Mouse (Mus musculus): ENCODE measurements around the gene Gucy2c.
"Not testable (repeated sequence)": the region's sequence is repeated elsewhere in the genome, so short reads cannot be mapped to it uniquely, and the experiment has no call there.

The Gucy2c gene

DNA sequence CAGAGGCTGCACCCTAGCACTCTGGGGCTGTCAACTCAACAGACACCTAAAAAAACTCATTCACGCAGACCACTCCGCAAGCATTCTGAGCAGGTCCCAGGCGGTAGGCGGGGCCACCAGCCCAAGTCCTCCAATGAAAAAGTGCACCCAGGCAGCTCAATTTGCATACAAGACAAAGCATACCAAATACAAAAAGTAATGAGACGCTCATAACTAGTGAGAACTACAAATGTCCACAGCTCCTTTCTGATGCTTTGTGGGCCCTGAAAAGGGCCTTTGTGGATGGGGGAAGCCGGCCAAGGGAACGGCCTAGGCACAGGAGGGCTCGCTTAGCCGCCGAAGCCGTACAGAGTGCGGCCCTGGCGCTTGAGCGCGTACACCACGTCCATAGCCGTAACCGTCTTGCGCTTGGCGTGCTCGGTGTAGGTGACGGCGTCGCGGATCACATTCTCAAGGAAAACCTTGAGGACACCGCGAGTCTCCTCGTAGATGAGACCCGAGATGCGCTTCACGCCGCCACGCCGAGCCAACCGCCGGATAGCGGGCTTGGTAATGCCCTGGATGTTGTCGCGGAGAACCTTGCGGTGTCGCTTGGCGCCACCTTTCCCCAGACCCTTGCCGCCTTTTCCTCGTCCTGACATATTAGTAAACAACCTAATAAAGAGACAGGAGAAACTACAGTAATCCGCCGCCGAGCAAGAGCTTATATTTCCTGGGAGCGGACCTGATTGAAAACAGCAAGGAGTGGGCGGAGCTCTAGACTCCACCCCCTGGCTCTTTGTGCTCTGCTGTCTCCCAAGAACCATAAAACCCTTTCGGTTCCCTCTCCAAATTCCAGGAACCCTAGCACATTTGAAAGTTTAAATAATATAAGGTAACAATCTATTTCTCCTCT, 22.4 kb upstream of the Gucy2c start, which contains the start of gene Hist4h4:
Hist4h4 (minus strand) TSS at position 677 of the 895 bp plus-strand sequence.
- DNase-seq (ENCODE audit: low spot score in 2 of 2), result peak; percentile 93 to 95

DNA sequence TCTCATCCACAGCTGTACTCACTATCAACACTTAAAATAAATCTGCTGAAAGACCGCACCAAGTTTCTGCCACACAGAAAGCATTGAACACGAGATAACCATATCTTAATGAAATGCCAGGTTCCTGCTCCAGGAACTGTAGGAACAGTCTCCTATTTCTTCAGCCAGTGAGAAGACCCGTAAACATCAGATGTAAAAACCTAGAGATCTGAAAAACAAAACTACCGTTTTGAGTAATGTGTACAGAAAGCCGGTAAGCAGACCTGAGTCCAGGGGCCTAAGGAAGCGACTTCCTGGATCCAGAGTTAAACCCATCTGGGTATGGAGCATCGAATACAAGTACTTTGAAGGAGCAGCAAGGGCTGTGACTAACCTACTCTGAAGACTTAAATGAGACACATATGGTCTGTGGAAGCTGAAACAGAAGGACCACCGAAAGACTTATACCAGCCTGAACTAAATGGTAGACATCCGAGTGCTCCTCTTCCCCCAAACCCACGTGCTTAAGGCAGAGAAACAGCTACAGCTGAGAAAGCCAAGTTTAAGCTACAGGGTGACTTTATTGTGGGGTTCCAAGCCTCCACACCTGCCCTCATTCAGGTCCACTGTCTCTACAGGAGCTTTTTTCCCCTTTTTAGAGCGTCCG, 21.7 kb upstream of the Gucy2c start:
- DNase-seq (ENCODE audit: low spot score in 2 of 2), result no peak

DNA sequence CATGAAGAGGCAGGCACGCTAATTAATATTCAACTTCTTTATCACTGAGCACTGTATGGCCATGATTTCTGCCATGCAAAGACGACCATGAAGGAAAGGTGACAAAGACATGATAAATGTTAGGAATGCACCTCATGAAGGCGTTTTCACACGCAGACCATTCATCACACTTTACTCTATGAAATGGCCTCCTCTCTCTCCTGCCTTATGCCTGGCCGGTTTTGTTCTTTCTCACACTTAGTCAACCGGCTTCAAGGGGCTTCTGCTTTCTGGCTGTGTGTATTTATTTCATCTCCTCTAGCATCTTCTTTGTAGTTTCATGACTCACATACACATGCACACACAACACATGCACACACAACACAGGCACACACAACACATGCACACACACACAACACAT, 19.7 kb upstream of the Gucy2c start:
- no peak for DNase-seq (ENCODE audit: low spot score in 2 of 2)

DNA sequence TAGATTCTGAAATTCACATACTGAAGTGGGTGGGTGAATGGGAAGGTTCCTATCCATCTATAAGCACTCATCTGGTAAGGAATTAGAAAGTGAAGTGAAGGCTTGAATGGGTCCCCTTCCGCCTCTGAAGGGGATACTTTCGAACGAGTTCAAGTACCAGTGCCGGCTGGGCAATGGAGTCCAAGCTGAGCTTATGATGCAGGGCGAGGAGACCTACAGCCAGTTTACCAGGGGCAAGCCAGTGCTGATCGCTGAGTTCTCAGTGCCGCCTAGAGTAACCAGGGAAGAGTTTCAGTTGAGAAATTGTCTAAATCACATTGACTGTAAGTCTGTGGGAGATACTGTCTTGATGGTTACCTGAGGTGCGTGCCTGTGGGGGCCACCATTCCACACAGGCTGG, 19.1 kb upstream of the Gucy2c start:
- no peak for DNase-seq (ENCODE audit: low spot score in 2 of 2)

DNA sequence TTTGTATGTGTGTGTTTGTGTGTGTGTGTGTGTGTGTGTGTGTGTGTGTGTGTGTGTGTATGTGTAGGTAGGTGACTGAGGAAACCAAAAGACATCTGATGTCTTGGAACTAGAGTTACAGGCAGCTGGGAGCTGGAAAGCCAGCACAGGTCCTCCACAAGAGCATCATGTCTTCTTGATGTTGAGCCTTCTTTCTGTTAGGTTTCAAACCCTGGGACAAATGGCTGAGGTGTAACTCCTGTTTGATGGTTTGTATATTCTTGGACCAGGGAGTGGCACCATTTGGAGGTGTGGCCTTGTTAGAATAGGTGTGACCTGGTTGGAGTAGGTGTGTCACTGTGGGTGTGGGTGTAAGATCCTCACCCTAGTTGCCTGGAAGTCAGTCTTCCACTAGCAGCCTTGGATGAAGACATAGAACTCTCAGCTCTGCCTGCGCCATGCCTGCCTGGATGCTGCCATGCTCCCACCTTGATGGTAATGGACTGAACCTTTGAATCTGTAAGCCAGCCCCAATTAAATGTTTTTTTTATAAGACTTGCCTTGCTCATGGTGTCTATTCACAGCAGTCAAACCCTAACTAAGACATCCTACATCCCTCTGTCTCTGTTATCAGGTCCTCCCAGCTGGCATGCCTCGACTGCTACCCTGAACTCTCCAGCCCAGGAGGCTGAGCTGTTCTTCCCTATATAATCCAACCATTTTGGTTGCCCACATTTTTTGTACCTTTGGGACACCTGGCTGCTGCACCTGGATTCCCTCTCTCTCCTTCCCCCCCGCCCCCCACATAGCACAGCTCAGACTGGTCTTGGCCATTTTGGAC, 16.5 kb upstream of the Gucy2c start:
- not testable (repeated sequence) for DNase-seq (ENCODE audit: low spot score in 2 of 2)

DNA sequence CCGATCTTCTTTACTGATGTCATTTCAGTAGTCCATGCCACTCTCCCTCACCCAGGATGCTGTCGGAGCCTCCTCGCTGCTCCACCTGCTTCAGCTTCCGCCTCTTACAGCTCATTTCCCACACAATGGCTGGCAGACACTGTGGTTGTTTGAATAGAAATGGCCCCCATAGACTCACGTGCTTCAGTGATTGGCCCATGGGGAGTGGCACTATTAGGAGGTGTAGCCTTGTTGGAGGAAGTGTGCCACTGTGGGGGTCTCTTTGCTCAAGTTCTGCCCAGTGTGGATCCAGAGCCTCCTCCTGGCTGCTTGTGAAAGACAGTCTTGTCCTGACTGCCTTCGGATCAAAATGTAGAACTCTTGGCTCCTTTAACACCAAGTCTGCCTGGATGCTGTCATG, 14.3 kb upstream of the Gucy2c start:
- DNase-seq (ENCODE audit: low spot score in 2 of 2), result no peak

DNA sequence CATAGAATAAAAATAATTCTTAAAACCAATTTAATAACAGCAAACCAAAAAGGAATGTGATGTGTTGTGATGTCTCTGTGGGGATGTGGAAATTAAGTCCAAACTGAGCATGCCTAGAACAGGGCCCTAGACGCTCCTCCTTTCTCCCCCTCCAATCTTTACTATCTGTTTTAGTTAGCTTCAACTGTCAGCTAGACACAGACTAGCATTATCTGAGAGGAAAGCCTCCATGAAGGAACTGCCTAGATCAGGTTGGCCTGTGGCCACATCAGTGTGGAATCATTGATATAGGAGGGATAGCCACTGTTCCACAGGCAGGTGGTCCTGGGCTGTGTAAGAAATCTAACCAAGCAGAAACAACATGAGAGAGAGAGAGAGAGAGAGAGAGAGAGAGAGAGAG, 13.5 kb upstream of the Gucy2c start:
- no peak for DNase-seq (ENCODE audit: low spot score in 2 of 2)

DNA sequence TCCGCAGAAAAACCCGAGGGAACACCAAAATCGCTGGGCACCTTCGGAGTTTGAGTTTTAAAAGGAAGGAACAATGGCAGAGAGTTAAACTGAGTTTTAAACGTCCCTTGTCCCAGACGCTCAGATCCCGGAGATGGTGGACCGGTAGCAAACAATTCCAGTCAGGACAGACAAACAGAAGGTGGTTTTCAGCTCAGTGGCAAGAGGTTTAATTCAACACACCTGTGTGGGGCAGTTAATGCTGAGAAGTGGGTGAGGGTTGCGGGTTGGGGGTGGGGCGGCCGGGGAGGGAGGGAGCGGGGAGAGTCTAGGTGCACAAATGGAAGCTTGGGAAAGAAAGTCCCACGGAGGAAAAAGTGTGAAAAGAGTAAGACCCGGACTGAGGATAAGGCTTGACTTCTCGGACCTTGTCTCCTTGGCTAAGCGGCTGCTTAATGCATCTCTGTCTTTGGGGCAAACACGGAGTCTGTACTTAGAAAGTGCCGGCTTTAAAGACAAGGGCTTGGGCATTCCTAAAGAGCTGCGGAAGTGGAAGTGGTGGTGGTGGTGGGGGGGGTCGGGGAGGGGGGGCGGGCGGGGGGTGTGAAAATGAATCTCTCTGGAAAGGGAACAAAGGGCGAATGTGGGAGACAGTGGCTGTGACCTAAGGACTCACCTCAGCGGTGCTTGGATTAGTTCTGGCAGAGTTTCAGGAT, 12.4 kb upstream of the Gucy2c start:
- DNase-seq (ENCODE audit: low spot score in 2 of 2), result no peak

DNA sequence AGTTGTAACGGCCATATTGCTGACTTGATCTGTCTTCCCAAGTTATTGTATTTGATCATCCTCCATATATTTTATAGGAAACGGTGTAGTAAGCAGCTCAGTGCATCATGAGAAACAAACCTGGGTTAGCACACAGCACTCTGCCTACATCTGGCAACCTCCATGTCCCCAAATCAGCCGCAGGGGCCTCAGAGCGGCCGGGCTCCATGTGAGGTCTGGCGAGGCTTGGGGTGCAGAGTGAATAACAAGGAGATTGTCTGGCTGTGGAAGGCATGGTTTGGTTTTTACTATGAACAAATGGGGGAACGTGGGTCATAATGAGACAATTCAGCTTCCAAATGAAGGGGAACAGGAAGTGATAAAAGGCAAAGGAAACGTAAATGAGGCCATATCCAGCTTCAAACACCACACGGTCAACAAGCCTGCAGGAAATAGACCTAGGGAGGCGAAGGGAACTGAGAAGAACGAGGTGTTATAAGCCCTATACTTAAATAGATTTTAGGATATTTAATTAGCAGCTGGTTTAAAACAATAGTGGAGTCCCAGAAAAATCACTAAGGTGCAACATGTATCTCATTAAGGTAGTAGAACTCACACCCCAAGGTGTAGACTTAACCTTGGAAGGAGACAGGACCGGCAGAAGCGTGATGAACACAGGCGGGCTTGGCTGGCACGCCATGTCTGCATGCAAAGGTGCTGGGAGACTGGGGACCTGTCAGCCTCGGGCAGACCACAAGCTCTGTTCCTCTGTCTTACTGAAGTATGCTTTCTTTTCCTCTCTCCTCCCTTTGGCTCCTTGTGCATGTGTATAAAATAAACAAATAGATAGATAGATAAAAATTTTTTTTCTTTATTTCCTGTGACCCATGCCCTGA, 11.6 kb upstream of the Gucy2c start:
- DNase-seq (ENCODE audit: low spot score in 2 of 2), result no peak

DNA sequence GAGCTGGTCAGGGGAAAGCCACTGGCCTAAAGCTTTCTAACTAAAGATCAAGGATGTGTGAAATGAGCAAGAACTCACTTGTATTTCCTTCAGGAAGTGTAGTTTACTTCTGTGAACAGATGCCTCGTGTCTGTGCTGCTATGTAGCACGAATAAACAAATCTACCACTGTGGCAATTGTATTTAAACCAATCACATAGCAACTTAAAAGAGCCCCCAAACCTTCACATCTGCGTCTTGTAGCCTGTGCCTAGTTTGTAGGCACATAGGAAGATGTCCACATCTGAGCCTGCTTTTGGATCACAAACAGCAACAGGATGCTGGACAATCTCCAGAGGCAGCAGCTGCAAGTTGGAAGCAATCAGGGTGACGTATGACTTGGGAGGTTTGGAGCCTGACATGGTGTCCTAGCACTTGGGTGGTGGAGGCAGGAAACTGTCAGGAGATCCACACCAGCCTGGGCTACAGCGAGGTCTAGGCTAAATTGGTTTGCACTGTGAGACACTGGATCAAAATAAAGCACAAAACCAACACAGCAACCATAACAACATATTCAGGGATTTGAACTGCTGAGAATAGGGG, 7.9 kb upstream of the Gucy2c start:
- no peak for DNase-seq (ENCODE audit: low spot score in 2 of 2)

DNA sequence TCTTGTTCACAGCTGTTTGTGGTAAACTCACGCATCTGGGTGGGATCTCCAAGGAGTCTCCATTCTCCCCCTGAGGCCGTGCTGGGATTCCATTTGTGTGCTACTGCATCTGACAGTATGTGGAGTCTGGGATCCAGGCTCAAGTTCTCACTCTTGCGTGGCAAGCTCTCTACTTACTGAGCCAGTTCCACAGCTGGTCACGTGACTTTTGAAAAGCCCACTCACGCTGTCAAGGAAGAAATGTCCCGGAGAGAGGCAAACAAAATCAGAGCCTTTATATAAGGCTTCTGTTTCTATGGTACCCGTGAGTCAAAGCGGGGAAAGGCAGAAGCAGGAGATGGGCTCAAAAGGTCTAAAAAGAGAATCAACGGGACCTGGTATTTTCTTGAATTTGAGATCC, 1.2 kb upstream of the Gucy2c start:
- DNase-seq (ENCODE audit: low spot score in 2 of 2), result peak; percentile 24 to 49

DNA sequence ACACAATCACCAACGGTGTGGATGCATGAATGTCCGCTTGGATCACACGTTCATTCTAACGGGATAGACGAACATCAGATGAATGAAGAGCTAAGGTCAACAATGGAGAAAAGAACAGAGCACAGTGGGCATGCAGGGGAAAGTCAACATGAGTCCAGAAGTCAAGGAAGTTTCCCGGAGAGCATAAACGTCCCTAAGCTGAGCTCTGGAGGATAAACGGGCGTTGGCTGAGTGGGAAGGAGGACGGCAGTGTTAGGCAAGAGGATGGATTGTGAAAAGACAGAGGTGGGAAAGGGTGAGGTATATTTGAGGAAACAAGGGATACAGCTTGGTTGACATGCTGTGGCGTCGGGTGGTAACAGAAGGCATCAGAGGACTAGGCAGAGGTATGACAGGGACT, 581 bp upstream of the Gucy2c start:
- no peak for DNase-seq (ENCODE audit: low spot score in 2 of 2)

DNA sequence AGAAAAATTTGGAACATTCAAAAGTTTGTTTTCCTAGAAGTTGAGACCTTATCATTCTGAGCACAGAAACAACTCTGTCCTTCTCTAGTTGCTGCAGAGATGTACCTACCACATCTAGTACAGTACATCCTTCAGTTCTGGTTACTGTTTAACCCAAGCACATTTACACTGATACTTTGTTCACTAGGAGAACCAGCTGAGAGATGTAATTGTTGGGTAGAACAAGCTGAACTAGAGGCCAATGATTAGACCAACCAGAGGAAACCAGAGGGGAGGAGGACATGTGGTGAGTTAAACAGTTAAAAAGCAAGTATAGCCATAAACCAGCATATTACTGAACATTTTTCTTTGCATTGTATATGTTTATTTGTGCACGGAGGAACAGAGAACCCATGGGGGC, 5.2 kb downstream of the Gucy2c start:
- DNase-seq (ENCODE audit: low spot score in 2 of 2), result no peak

DNA sequence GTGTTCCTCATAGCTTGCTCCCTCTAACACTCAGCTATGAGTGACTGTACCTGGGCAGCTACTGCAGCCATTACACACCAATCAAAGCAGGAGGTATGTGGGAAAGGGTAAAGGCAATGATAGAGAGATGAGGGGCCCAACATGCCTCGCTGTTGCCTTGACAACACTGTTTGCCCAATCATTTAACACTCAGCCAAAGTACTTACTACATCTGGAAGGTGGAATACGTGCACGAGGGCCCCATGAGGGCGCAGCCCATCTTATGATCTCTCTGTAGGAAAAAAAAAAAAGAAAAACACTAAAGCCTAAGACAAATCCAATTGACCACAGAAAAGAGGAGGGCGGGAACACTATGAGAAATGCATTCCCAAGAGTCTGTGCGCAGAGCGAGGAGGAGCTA, 11.7 kb downstream of the Gucy2c start:
- no peak for DNase-seq (ENCODE audit: low spot score in 2 of 2)

DNA sequence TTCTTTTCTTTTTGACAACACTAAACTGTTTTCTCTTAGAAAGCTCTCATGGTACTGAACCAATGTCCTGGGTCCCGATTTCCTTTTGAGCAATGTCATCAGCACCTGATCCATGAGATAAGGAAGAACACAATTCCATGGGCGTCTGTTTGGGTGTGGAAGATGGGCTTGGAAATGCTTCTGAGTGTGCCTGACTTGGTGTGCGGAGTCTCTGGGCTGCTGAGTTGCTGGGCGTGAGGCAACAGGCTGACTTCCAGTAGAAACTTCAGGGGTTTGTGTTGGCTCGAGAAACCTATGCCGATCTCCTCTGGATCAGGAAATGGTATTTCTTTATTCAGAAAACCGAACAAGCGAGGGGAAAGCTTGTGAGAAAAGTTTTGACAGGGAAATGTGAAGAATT, 12.4 kb downstream of the Gucy2c start:
- no peak for DNase-seq (ENCODE audit: low spot score in 2 of 2)

DNA sequence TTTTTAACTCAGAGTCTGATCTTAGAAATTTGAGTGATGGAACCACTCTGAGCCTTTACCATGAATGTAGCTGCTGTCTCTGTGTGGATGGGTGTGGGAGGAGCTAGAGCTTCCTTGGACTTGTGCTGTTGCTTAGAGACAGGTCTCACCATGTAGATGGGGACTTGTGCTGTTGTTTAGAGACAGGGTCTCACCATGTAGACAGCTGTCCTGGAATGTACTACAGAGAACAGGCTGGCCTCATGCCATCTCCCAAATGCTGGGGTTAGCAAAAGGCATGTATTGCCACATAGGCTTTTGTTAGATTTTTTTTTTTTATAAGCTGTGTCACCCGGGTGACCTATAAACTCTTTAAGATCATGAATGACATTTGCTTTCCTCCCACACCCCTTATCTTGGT, 17.7 kb downstream of the Gucy2c start:
- DNase-seq (ENCODE audit: low spot score in 2 of 2), result no peak

DNA sequence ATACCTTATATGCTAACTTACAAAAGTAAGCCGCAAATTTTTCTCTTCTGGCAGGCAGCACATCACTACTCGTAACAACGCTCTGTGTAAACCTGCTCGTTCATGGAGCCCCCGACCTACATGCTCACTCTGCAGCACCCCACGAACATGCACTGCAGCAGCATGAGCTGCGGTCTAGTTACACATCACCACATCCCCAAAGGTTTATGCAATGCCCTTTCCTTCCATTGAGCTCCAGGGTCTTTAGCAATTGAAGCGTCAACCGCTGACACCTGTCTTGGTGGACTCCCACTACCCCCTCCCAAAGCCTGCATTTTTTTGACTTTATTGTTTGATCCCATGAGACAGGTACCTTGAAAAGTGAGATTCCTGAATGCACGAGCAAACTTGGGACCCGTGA, 31.0 kb downstream of the Gucy2c start:
- no peak for DNase-seq (ENCODE audit: low spot score in 2 of 2)

DNA sequence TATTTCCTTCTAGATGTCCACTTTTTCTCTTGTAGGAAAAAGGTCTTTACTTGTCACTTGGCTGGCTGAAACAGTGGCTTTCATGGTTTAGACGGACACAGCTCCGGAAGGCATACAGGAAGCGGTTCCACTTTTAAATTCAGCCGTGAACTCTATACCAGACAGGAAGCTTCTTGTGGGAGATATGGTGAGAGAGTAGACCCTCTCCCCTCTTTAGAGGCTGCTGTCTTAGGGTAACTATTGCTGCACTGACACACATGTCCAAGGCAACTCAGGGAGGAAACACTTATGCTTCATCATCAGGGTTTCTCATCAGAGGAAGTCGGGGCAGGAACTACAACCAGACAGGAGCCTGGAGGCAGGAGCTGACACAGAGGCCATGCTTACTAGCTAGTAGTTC, 36.0 kb downstream of the Gucy2c start:
- DNase-seq (ENCODE audit: low spot score in 2 of 2), result no peak

DNA sequence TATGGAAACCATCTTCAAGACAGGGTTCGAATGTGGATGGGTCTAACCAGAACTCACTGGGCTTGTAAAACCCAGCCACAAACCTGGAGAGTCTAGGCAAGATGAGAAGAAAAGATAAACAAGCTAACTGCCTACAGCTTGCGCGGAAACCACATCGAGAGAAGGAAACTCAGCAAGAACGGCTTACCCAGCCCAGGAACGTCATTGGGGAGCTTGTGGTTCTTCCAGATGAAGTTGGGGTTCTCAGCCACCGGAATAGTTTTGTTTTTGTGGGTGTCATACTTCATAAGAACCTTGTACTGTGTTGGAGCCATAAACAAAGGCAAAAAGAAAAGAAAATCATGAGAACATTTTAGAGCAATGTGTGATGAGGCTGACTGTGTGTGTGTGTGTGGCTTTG, 37.8 kb downstream of the Gucy2c start:
- no peak for DNase-seq (ENCODE audit: low spot score in 2 of 2)

DNA sequence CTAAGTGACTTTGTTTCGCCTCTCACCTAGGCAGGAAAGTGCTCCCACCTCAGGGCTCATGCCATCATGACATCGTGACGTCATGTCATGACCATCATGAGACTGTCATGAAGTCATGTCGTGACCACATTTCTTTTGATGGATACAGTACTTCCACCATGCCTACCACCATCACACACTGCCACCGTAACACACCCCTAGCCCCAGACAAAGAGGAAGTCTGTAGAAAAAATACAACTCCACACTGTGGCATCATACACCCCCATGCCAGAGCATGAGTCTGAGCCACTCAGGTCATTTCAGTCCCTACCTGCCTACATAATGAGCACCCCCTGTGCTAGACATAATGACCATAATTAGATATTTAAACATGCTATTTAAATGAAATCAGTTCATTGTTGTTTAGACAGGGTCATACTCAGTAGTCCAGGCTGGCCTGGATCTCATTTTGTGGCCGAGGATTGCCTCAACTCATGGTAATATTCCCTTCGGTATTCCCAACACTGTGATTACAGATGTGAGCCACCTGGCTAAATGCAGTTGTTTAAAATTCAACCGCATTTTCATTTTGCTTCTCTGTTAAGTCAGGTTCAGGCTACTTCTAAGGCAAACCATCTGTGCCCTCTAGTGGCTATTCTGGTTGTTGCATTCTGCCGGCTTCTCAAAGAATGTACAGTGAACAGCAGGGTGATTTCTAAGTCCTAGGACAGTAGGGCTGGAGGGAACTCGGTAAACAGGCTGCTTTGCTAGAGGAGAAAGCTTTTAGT, 39.0 kb downstream of the Gucy2c start:
- peak; percentile 80 to 81 for DNase-seq (ENCODE audit: low spot score in 2 of 2)
